Mouse (Mus musculus): ENCODE data around the gene Cycs. TPM values are rescaled to one million over a fixed set of nuclear protein-coding genes. Genes with fewer than 3 reads are reported as not detected.

The Cycs gene
- polyA plus RNA-seq (2012; rRNA removed) (8.9 and 21.6 TPM in 2 replicates), polyA plus RNA-seq (2014; fragmentation: Nextera tagmentation; extraction: Ambion mirVana) (41.8 and 44.9 TPM in 2 replicates)

DNA sequence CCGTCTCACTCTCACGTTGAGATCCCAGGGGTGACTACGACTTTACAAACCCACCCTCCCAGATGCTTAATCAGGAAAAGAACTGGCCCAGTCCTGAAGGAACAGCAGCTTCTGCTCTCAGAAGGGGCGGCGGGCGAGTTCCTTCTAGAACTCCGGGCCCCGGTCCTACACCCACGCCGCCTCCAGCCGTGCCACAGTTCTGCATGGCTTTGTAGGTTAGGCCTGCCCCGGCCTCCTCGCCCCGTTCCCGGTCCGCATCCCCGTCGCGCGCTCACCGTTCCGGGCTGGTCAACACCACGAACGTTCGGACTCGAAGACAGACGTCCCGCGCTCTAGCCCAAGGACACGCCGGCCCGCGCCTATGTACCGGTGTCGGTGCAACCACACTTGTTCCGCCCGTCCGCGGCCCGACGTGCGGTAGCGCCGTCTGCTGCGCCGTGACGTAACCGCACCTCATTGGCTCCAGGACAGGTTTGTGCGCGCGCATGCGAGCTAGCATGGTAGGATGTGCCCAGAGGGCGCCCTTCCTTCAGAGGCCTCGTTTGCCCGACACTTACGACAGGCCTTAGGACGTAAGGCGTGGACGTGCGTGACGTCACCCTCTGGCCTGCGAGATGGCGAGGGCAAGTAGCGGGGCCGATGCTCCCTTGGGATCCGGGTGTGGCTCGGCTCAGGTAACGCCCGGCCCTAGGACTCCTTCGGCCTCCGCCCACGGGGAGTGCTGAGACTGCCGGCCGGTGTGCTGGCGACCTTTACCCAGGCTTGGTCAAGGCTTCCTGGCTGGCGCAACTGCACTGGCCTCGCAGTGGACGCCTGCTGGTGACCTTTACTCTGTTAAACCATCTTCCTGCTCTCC lies at the start of gene Cycs:
Gene Cycs, minus strand, starts transcription at position 398 of the 856 bp plus-strand sequence.
- H3K36me3 ChIP-seq (replicated peaks; ENCODE audit: control insufficient read depth, insufficient read depth, low read depth), result peaks cover 7% of the 10 kb centered on the region
- DNase-seq (ENCODE audit: low read depth in 3 of 3, low spot score in 3 of 3) (peak; percentile 98 to 99 (median 99)), ATAC-seq (ENCODE audit: insufficient read depth) (peak; percentile 97)
- H3K4me2 ChIP-seq (ENCODE audit: low read depth), result peak within 1 kb of the TSS; percentile 97
- H3K27me3 ChIP-seq (ENCODE audit: control insufficient read depth, insufficient read depth, low read length), result no peaks in the 10 kb centered on the region
- peak within 1 kb of the TSS; percentile 81 for H3K9ac ChIP-seq (replicated peaks)
- TF ChIP-seq CTCF (IDR thresholded peaks at IDR 0.05; ENCODE audit: low read depth) (peak; percentile 74), EP300 (IDR thresholded peaks at IDR 0.05; ENCODE audit: low read depth) (no peak)
- peak within 1 kb of the TSS; percentile 64 for H3K27ac ChIP-seq
- peaks cover 5 to 6% of the 10 kb centered on the region in 2 experiments; a peak in 3 of 4 replicates for H3K4me1 ChIP-seq (replicated peaks; ENCODE audit: control insufficient read depth in 2 of 2, insufficient read depth in 2 of 2, low read length in 1 of 2)
- H3K4me3 ChIP-seq (ENCODE audit: insufficient read depth in 1 of 2, low read depth in 2 of 2, low read length in 2 of 2), result peak within 1 kb of the TSS; percentile 94
- no peaks in the 10 kb centered on the region for H3K9me3 ChIP-seq (ENCODE audit: control insufficient read depth, low read length)
- under 1% methylated on average over 78 of the region's 78 CpGs for WGBS (ENCODE audit: insufficient replicate concordance)

DNA sequence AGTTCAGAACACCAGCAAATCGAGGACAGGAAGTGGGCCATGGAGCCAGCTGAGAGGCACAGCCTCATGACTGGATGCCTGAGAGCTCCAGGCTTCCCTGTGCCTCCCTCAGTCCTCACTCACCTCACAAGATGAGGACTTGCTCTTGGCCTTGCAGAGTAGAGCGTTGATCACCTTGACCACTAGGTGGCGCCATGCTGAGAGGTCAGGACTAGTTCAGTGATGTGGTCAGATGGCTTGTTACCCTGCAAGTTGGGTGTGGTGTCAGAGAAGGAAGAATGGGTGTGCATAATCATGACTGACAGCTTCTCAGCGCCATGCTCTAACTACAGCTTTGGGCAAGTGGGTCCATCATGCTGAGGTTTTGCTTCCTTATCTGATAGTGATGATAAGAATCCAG lies 35.3 kb upstream of the Cycs start:
- H3K36me3 ChIP-seq (replicated peaks; ENCODE audit: control insufficient read depth, insufficient read depth, low read depth), result no peaks in the 10 kb centered on the region
- H3K4me1 ChIP-seq (replicated peaks; ENCODE audit: control insufficient read depth in 2 of 2, insufficient read depth in 2 of 2, low read length in 1 of 2), result no peaks in the 10 kb centered on the region
- WGBS (ENCODE audit: insufficient replicate concordance), result 15% methylated on average over 4 of the region's 4 CpGs
- DNase-seq (ENCODE audit: low read depth in 3 of 3, low spot score in 3 of 3) (peak; percentile 48 to 50 (median 50)), ATAC-seq (ENCODE audit: insufficient read depth) (no peak)
- H3K4me2 ChIP-seq (ENCODE audit: low read depth), result no peak overlapping the region
- no peak overlapping the region for H3K9ac ChIP-seq (replicated peaks)
- no peak overlapping the region for H3K4me3 ChIP-seq (ENCODE audit: insufficient read depth in 1 of 2, low read depth in 2 of 2, low read length in 2 of 2)
- H3K27me3 ChIP-seq (ENCODE audit: control insufficient read depth, insufficient read depth, low read length), result no peaks in the 10 kb centered on the region
- H3K27ac ChIP-seq, result no peak overlapping the region
- H3K9me3 ChIP-seq (ENCODE audit: control insufficient read depth, low read length), result no peaks in the 10 kb centered on the region
- TF ChIP-seq CTCF (IDR thresholded peaks at IDR 0.05; ENCODE audit: low read depth), result peak; percentile 98
- TF ChIP-seq EP300 (IDR thresholded peaks at IDR 0.05; ENCODE audit: low read depth), result no peak

DNA sequence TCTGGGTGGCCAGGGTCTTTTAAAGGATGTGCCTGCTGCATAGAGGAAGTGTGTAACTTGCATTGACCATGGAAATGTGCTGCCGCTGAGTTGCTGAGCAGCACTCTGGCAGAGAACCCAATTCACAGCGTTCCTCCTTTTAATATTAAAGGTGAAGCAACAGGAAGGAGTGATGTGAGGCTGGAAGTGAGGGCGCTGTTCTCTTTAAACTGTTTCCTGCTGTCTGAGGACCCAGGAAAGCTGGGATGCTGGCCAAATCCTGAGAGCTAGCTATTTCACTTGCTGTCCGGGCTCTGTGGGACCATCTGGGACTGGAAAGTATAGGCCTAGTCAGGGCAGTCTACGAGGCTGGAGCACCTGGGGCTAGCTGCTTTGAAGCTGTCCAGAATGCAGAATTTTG lies 32.2 kb upstream of the Cycs start:
- Histone ChIP-seq H3K9ac (replicated peaks) (no peak overlapping the region), H3K9me3 (ENCODE audit: control insufficient read depth, low read length) (no peaks in the 10 kb centered on the region; the same call in 1 of the 2 replicates), H3K27me3 (ENCODE audit: control insufficient read depth, insufficient read depth, low read length) (no peaks in the 10 kb centered on the region), H3K4me2 (ENCODE audit: low read depth) (no peak overlapping the region), H3K4me3 (ENCODE audit: insufficient read depth in 1 of 2, low read depth in 2 of 2, low read length in 2 of 2) (no peak overlapping the region), H3K4me1 (replicated peaks; ENCODE audit: control insufficient read depth in 2 of 2, insufficient read depth in 2 of 2, low read length in 1 of 2) (peaks cover 0 to 6% of the 10 kb centered on the region in 2 experiments; a peak in 3 of 4 replicates), H3K36me3 (replicated peaks; ENCODE audit: control insufficient read depth, insufficient read depth, low read depth) (no peaks in the 10 kb centered on the region), H3K27ac (no peak overlapping the region)
- 48% methylated on average over 5 of the region's 5 CpGs for WGBS (ENCODE audit: insufficient replicate concordance)
- no peak for DNase-seq (ENCODE audit: low read depth in 3 of 3, low spot score in 3 of 3)
- TF ChIP-seq CTCF (IDR thresholded peaks at IDR 0.05; ENCODE audit: low read depth), result no peak
- TF ChIP-seq EP300 (IDR thresholded peaks at IDR 0.05; ENCODE audit: low read depth), result no peak
- ATAC-seq (ENCODE audit: insufficient read depth), result no peak

DNA sequence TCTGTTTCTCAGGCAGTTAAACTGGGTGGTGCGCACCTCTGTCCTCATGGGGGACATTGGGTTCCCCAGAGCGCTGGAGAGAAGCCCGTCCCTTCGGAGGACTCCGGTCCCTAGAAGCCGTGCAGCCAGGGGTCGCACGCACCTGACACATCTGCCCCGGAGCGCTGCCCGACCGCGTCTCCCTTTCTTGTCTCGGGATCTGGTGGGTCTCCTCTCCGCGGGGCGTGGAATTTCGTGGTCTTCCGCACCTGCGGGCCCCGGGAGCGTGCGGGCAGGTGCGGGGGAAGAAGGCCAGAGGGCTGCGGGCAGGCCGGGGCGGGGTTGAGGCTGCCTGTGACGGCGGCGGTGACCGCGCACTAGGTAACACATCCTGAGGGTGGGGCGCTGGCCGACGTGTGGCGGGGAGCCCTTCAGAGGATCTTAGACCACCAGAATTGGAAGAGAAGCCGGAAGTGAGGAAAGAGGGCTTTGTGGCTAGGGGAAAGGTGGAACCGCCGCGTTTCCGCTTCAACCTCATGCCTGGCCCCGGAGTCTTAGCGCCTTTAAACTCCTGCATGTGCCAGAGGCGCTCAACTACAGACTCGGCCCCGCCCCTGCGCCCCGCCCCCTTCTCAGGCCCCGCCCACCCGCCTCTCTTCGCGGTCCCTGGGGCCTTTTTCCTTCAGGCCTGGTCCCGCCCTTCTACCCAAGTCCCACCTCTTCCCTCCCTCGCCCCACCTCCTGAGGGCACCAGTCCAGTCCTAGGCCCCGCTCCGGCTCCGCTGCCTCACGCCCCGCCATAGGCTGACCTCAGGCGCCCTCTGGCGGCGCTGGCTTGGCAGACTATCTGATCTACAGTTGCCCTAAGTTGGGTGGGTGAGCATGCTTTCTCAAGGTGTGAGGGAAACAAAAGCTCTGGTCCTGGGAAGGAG lies 30.2 kb upstream of the Cycs start, which contains the start of gene 4921507P07Rik:
Gene 4921507P07Rik, minus strand, starts transcription at position 332 of the 911 bp plus-strand sequence.
- TF ChIP-seq EP300 (IDR thresholded peaks at IDR 0.05; ENCODE audit: low read depth) (no peak), CTCF (IDR thresholded peaks at IDR 0.05; ENCODE audit: low read depth) (peak; percentile 92)
- under 1% methylated on average over 61 of the region's 62 CpGs for WGBS (ENCODE audit: insufficient replicate concordance)
- Histone ChIP-seq H3K4me2 (ENCODE audit: low read depth) (peak within 1 kb of the TSS; percentile 90), H3K9ac (replicated peaks) (peak within 1 kb of the TSS; percentile 53), H3K27ac (no peak within 1 kb of the TSS), H3K4me1 (replicated peaks; ENCODE audit: control insufficient read depth in 2 of 2, insufficient read depth in 2 of 2, low read length in 1 of 2) (peaks cover 0 to 7% of the 10 kb centered on the region in 2 experiments; a peak in 3 of 4 replicates), H3K27me3 (ENCODE audit: control insufficient read depth, insufficient read depth, low read length) (no peaks in the 10 kb centered on the region), H3K36me3 (replicated peaks; ENCODE audit: control insufficient read depth, insufficient read depth, low read depth) (no peaks in the 10 kb centered on the region), H3K9me3 (ENCODE audit: control insufficient read depth, low read length) (no peaks in the 10 kb centered on the region; the same call in 1 of the 2 replicates), H3K4me3 (ENCODE audit: insufficient read depth in 1 of 2, low read depth in 2 of 2, low read length in 2 of 2) (peak within 1 kb of the TSS; percentile 59 to 62)
- ATAC-seq (ENCODE audit: insufficient read depth) (peak; percentile 100), DNase-seq (ENCODE audit: low read depth in 3 of 3, low spot score in 3 of 3) (peak; percentile 79 to 85 (median 84))

Measured in liver, embryonic 14.5 days (tissue).